Mouse (Mus musculus) v-Abl transformed pro-B cells (cell line): ENCODE results near the gene Cryzl2.

Experiments
- in situ Hi-C, 2 experiments: fragments of 400-800 bp; cut with MboI; formaldehyde crosslinking; loops; one replicate each; pipeline ENCODE4 v1.15.1; 2025; ENCODE audit not compliant: unreplicated experiment in 2 of 2

Cryzl2 gene

GRCm38 (mm10) chr1:157458421-157459208, at the start of gene Cryzl2:
Gene Cryzl2, plus strand, starts transcription at chr1:157458577.
- in situ Hi-C loops = no loop called here

GRCm38 (mm10) chr1:157409648-157410047, 48.7 kb upstream of the Cryzl2 start:
- in situ Hi-C loops = no loop called here

GRCm38 (mm10) chr1:157410937-157411336, 47.4 kb upstream of the Cryzl2 start:
- in situ Hi-C loops = no loop called here

- in situ Hi-C loops = no loop called here
These were observed 47.1 kb upstream of the Cryzl2 start for GRCm38 (mm10) chr1:157411341-157411710.

- in situ Hi-C loops = no loop called here
These were observed 46.5 kb upstream of the Cryzl2 start for GRCm38 (mm10) chr1:157411711-157412380.

GRCm38 (mm10) chr1:157412454-157413369, 45.7 kb upstream of the Cryzl2 start, which contains the start of gene Rasal2:
Gene Rasal2, minus strand, starts transcription at chr1:157412595.
- in situ Hi-C loops = no loop called here

GRCm38 (mm10) chr1:157415771-157416170, 42.6 kb upstream of the Cryzl2 start:
- in situ Hi-C loops = no loop called here

- in situ Hi-C loops = no loop called here
These were observed 41.7 kb upstream of the Cryzl2 start for GRCm38 (mm10) chr1:157416628-157417027.

- in situ Hi-C loops = no loop called here
These were observed 41.0 kb upstream of the Cryzl2 start for GRCm38 (mm10) chr1:157417414-157417813.

DNA sequence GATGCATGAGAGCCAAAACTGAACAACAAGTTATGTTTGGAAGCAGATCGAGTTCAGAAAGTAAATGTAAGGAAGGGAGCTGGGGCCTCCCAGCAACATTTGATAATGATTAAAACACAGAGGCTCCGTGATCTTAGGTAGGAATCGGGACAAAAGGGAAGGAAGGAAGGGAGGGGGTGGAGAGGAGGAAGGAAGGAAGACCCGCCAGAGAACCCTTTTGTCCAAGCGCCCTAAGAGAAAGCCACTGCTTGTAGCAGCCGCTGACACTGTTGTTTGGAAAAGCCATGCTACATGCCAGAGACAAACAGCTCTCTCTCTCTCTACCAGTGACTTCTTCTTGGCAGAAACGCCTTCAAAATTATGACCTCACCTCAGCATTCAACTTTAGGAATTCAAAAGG, 40.5 kb upstream of the Cryzl2 start:
- in situ Hi-C loops = no loop called here

DNA sequence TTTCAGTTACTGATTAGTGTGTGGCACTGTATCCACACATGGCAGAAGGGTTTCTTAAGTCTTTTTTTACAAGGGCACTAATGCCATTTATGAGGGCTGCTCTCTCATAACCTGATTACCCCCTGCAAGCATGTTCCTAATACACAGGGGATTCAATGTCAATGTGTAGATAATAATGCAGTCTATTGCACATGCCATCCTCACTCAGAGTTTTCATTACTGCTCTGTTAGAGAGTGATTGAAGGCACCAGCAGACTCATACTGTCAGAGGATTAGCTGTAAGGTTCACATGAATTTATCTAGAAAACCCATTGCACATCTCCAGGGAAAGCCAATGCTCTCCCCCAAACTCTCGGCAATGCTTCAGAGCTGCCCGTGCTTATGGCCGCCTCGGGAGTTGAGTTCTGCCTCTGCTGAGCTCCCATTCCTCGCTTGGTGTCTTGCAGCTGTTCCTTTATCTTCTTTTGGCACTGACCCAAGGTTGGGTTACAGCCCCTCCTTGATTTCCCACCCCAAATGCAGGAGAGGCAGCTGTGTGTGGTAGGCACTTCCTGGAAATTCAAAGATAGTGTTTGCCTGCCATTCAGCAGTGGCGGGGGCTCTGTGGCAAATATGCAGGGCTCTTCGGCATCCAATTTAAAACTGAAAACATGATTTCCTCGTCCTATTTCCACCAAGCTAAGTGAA, 32.5 kb upstream of the Cryzl2 start:
- in situ Hi-C loops = loop anchor here in 1 of 2 experiments (25.0 kb wide), 1 partner anchor 689 kb away; no protein-coding TSS in a partner anchor

DNA sequence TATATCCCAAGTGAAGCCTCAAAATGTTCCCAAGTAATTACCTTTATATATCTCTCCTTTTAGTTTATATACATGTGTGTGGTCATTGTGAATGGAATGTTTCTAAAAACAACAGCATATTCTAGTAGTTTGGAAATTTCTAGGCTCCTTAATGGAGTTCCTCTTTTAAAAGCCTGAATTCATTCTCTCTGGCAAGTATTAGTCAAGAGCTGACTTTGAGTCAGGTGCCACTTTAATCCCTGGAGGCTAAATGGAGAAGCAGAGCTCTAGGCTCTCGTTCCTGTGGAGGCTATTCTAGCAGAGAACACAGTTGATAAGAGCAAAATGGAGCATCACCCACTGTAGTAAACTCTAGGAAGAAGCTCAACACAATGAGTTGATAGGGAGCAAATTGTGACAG, 31.4 kb upstream of the Cryzl2 start:
- in situ Hi-C loops = loop anchor here in 1 of 2 experiments (25.0 kb wide), 1 partner anchor 690 kb away; no protein-coding TSS in a partner anchor

GRCm38 (mm10) chr1:157427604-157428003, 30.8 kb upstream of the Cryzl2 start:
- in situ Hi-C loops = loop anchor here in 1 of 2 experiments (25.0 kb wide), 1 partner anchor 690 kb away; no protein-coding TSS in a partner anchor

GRCm38 (mm10) chr1:157428366-157428765, 30.0 kb upstream of the Cryzl2 start:
- in situ Hi-C loops = loop anchor here in 1 of 2 experiments (25.0 kb wide), 1 partner anchor 691 kb away; no protein-coding TSS in a partner anchor

GRCm38 (mm10) chr1:157433316-157433715, 25.1 kb upstream of the Cryzl2 start:
- in situ Hi-C loops = loop anchor here in 1 of 2 experiments (25.0 kb wide), 1 partner anchor 696 kb away; no protein-coding TSS in a partner anchor

DNA sequence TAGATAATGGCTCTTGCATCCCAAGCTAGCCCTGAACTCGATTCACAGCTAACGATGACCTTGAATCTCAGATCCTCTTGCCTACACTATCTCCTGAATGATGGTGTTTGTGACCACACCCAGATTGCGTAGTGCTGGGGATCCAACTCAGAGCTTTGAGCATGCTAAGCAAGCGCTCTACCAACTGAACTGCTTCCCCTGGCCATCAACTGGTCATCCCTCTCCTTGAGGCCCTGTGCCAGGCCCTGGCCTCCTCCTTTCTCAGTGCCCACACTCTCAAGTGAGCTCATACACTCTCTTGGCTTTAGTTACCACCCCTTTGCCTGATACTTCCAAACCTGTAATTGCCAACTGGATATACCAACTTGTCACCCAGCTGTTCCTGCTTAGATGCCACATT, 24.0 kb upstream of the Cryzl2 start:
- in situ Hi-C loops = loop anchor here in 1 of 2 experiments (25.0 kb wide), 1 partner anchor 697 kb away; no protein-coding TSS in a partner anchor

DNA sequence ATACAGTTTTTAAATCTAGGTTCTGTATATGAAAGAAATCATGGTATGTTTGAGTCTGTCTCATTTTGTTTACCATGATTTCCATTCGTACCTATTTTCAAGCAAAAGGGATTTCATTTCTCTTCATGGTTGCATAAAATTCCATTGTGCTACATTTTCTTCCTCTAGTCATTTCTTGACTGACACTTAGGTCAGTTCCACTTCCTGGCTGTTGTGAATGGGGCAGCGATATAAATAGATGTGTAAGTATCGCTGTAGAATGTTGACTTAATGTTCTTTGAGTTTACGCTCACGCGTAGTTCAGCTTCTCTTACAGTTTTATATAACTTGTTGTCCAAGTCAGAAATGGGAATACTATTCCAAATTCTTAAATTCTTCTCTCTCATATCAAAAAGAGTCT, 22.5 kb upstream of the Cryzl2 start:
- in situ Hi-C loops = loop anchor here in 1 of 2 experiments (25.0 kb wide), 1 partner anchor 699 kb away; no protein-coding TSS in a partner anchor

DNA sequence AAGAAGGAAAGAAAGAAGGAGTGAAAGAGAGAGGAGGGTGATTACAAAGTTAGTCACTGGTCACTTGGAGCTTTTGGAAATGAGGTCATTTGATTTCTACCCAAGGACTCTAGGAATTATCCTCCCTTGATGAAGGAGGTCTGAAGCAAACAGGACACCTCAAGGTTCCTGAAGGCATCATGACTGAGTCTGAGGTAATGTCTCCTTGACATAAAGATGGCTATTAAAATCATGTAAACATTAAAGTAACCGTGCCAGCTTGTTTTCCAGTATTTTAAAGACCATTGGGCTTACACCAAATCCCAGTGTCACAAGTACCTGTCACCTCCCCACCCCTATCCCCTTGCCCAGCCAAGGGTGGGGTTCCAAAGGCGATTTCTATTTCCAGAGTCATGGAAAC, 20.1 kb upstream of the Cryzl2 start:
- in situ Hi-C loops = loop anchor here in 1 of 2 experiments (25.0 kb wide), 1 partner anchor 701 kb away; no protein-coding TSS in a partner anchor

- in situ Hi-C loops = loop anchor here in 1 of 2 experiments (25.0 kb wide), 1 partner anchor 702 kb away; no protein-coding TSS in a partner anchor
These were observed 19.3 kb upstream of the Cryzl2 start for GRCm38 (mm10) chr1:157439101-157439500.
